Mouse (Mus musculus) liver, embryonic 14.5 days (tissue): ENCODE results near the gene Sfi1.
"Not testable (repeated sequence)": the region's sequence is repeated elsewhere in the genome, so short reads cannot be mapped to it uniquely, and the experiment has no call there.

Source experiments
- CTCF ChIP-seq: IDR thresholded peaks from 2 replicates; pipeline ENCODE4 v1.5.1; 2016; ENCODE audit warnings: antibody characterized with exemption, low read depth, control low read depth
- EP300 ChIP-seq: IDR thresholded peaks from 2 replicates; pipeline ENCODE4 v1.6.1; 2016; ENCODE audit warnings: antibody characterized with exemption, low read depth

- TF ChIP-seq CTCF, EP300: not testable (repeated sequence)
These were observed 60.3 kb downstream of the Sfi1 start for GRCm38 (mm10) chr11:3132957-3133356.
